Mouse (Mus musculus) lung, postnatal 0 days (tissue): ENCODE data around the gene Lnpep.

Experiments
- CTCF ChIP-seq: IDR thresholded peaks from 2 replicates; pipeline ENCODE4 v1.5.1; 2016; ENCODE audit warnings: antibody characterized with exemption, mild to moderate bottlenecking
- EP300 ChIP-seq: IDR thresholded peaks from 2 replicates; pipeline ENCODE4 v1.6.1; 2016; ENCODE audit warnings: antibody characterized with exemption, mild to moderate bottlenecking, control low read depth

DNA sequence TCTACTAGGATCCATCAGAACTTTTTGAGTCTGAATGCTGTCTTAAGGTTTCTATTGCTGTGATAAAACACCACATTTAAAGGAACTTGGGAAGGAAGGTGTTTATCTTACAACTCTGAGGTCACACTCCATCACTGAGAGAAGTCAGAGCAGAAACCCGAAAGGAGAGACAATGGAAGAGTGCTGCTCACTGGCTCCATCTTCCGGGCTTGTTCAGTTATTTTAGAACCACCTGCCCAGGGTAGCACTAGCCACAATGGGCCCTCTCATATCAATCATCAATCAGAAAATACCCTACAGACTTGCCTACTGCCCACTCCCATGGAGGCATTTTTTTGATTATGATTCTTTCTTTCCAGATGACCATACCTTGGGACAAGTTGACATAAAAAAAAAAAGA lies 41.0 kb downstream of the Lnpep start:
- TF ChIP-seq EP300 (no peak), CTCF (peak; percentile 12; the same call in 1 of the 2 replicates)
